Comparison of ENCODE assay signal across 22 mouse cellular contexts in genomic region chr17:70722146-70722545, GRCm38 (mm10).
DNase-seq lines count a peak whose midpoint lies in the region; ATAC-seq and TF ChIP-seq lines count a peak whose summit lies in the region.
"Had no signal": no experiment of that assay in that cellular context is flagged by ENCODE, and none has a peak within 500 bp of the region (broad histone marks: within the 10 kb centered on the region; RNA-seq: fewer than 3 reads in every experiment).

No protein-coding gene starts in this region.

- H3K27ac ChIP-seq in liver, embryonic 11.5 days (ENCODE audit: low read depth, low read length): no peak overlapping the region
- H3K27ac ChIP-seq: embryonic facial prominence, embryonic 10.5 days; embryonic facial prominence, embryonic 12.5 days; forebrain, embryonic 13.5 days; forebrain, embryonic 15.5 days had no signal

- 57% methylated on average over 3 of the region's 3 CpGs for WGBS in liver, embryonic 11.5 days

- H3K9me3 ChIP-seq in liver, embryonic 11.5 days (ENCODE audit: control insufficient read depth, low read length): no peaks in the 10 kb centered on the region
- H3K9me3 ChIP-seq: embryonic facial prominence, embryonic 10.5 days; embryonic facial prominence, embryonic 12.5 days; forebrain, embryonic 13.5 days; forebrain, embryonic 15.5 days had no signal

- H3K36me3 ChIP-seq in C2C12 (ENCODE audit: control insufficient read depth, insufficient read depth): no peaks in the 10 kb centered on the region
- no peaks in the 10 kb centered on the region for H3K36me3 ChIP-seq in liver, embryonic 11.5 days (ENCODE audit: control insufficient read depth, insufficient read depth, low read length)
- H3K36me3 ChIP-seq: embryonic facial prominence, embryonic 10.5 days; embryonic facial prominence, embryonic 12.5 days; forebrain, embryonic 15.5 days had no signal

- peaks cover 7% of the 10 kb centered on the region for H3K79me3 ChIP-seq in C2C12 (ENCODE audit: low read depth)

- no peak overlapping the region for H3K4me2 ChIP-seq in liver, embryonic 11.5 days
- H3K4me2 ChIP-seq: embryonic facial prominence, embryonic 12.5 days; forebrain, embryonic 13.5 days; forebrain, embryonic 15.5 days had no signal

- H3K27me3 ChIP-seq in C2C12 (ENCODE audit: control insufficient read depth, insufficient read depth, insufficient read length): no peaks in the 10 kb centered on the region
- no peaks in the 10 kb centered on the region for H3K27me3 ChIP-seq in liver, embryonic 11.5 days (replicated peaks; ENCODE audit: control insufficient read depth, insufficient read depth, low read length)
- H3K27me3 ChIP-seq: embryonic facial prominence, embryonic 12.5 days; forebrain, embryonic 13.5 days; forebrain, embryonic 15.5 days; Patski had no signal

- no peak for DNase-seq in frontal cortex, postnatal 25 days (ENCODE audit: low spot score in 2 of 2)
- DNase-seq in liver, embryonic 11.5 days (ENCODE audit: low spot score): no peak
- DNase-seq in adipocyte (ENCODE audit: low spot score): no peak
- no peak for DNase-seq in cerebellum, adult 9-10 months
- DNase-seq: adrenal gland, adult 2 months; adrenal gland, postnatal 10 days; adrenal gland, postnatal 25 days; B cell, adult 2 months; cerebellum, adult 11 months; cerebellum, adult 18-20 months; cerebellum, adult 8-10 months; cerebellum, postnatal 10 days; cerebellum, postnatal 25 days had no signal

- TF ChIP-seq CTCF in C2C12 (IDR thresholded peaks at IDR 0.05; ENCODE audit: control insufficient read depth, insufficient read depth, insufficient read length): no peak

- H3K4me1 ChIP-seq in liver, embryonic 11.5 days (replicated peaks; ENCODE audit: control insufficient read depth, insufficient read depth, low read length): no peaks in the 10 kb centered on the region; the same call in 1 of the 2 replicates
- H3K4me1 ChIP-seq: forebrain, embryonic 13.5 days; forebrain, embryonic 15.5 days had no signal

- peaks cover 48% of the 10 kb centered on the region for H3K79me2 ChIP-seq in C2C12 (ENCODE audit: control insufficient read depth, insufficient read depth)

- no peak overlapping the region for H3K9ac ChIP-seq in liver, embryonic 11.5 days (ENCODE audit: low read depth, low read length)
- H3K9ac ChIP-seq: embryonic facial prominence, embryonic 12.5 days; forebrain, embryonic 13.5 days; forebrain, embryonic 15.5 days had no signal

- H3ac ChIP-seq in C2C12 (ENCODE audit: control insufficient read depth, insufficient read length, low read depth): peak overlapping the region; percentile 36

- peak overlapping the region; percentile 38 for H3K4me3 ChIP-seq in C2C12 (ENCODE audit: insufficient read depth, poor library complexity, severe bottlenecking)
- H3K4me3 ChIP-seq in liver, embryonic 11.5 days (ENCODE audit: low read depth, low read length): no peak overlapping the region
- H3K4me3 ChIP-seq: embryonic facial prominence, embryonic 10.5 days; embryonic facial prominence, embryonic 12.5 days; forebrain, embryonic 13.5 days; forebrain, embryonic 15.5 days had no signal

- 0 out of 2 replicates have a peak, but pooled peaks have one; percentile 12 for ATAC-seq in frontal cortex, adult (ENCODE audit: low TSS enrichment)
- 0 out of 2 replicates have a peak, but pooled peaks have one; percentile 30 for ATAC-seq in megakaryocyte-erythroid progenitor cell, adult 5-6 weeks (replicated peaks; ENCODE audit: low FRiP score, low TSS enrichment, poor library complexity, severe bottlenecking)
- no peak for ATAC-seq in liver, embryonic 11.5 days (replicated peaks; ENCODE audit: low FRiP score)
- ATAC-seq: activated CD4-positive, CD25-positive, alpha-beta regulatory T cell, adult 4 months; forebrain, embryonic 13.5 days; forebrain, embryonic 15.5 days; Patski had no signal

TF ChIP-seq in C2C12, 6 proteins besides CTCF, POLR2A, EP300 and RAD21:
- no peak for TF ChIP-seq MYOG (IDR thresholded peaks at IDR 0.05; ENCODE audit: control insufficient read depth, extremely low read depth, insufficient read length)
- TF ChIP-seq FOSL1 (IDR thresholded peaks at IDR 0.05; ENCODE audit: insufficient read depth, low read length, poor library complexity, severe bottlenecking): no peak
- no peak for TF ChIP-seq USF1 (IDR thresholded peaks at IDR 0.05; ENCODE audit: low read depth)
- TF ChIP-seq MAX (IDR thresholded peaks at IDR 0.05): peak; percentile 66
- TF ChIP-seq CEBPB (IDR thresholded peaks at IDR 0.05; ENCODE audit: low read depth): no peak
- TF ChIP-seq MYOD1 (IDR thresholded peaks at IDR 0.05; ENCODE audit: control insufficient read depth, insufficient read length, low read depth): no peak
